Mouse (Mus musculus) gonadal fat pad, adult 2 months (tissue): ENCODE results near the gene Ctxn1. TPM values are rescaled to one million over a fixed set of nuclear protein-coding genes. Genes with fewer than 3 reads are reported as not detected.
A peak's percentile ranks its signal among the peaks of the same experiment; 100 is the strongest.
"Not testable (repeated sequence)": the region's sequence is repeated elsewhere in the genome, so short reads cannot be mapped to it uniquely, and the experiment has no call there.

Experiments
- DNase-seq: peaks from one replicate; pipeline ENCODE4 v3.0.0-alpha.2; 2012; ENCODE audit warnings: low read depth
- polyA plus RNA-seq: library from polyadenylated mRNA; depleted of rRNA; stranded (reverse); fragments of >200 nt; gene quantifications from 2 replicates; pipeline ENCODE4 v1.2.3, GENCODE M21; 2012; rRNA removed

The Ctxn1 gene
- 23.9 and 35.3 TPM in 2 replicates for polyA plus RNA-seq

- DNase-seq: no peak
These were observed at the start of gene Ctxn1 for GRCm38 (mm10) chr8:4259125-4259804. Gene Ctxn1 (minus strand): TSS chr8:4259274.

GRCm38 (mm10) chr8:4305838-4306237 is 46.8 kb upstream of the Ctxn1 start:
- no peak for DNase-seq

GRCm38 (mm10) chr8:4304124-4304547 is 45.1 kb upstream of the Ctxn1 start:
- DNase-seq: no peak

- DNase-seq: no peak
These were observed 38.7 kb upstream of the Ctxn1 start for GRCm38 (mm10) chr8:4297822-4298221.

- DNase-seq: no peak
These were observed 33.7 kb upstream of the Ctxn1 start for GRCm38 (mm10) chr8:4292738-4293137.

GRCm38 (mm10) chr8:4276111-4276465 is 17.0 kb upstream of the Ctxn1 start:
- no peak for DNase-seq

- peak; percentile 58 for DNase-seq
These were observed 16.4 kb upstream of the Ctxn1 start, which contains the start of gene Timm44 for GRCm38 (mm10) chr8:4275275-4276110. Gene Timm44 (minus strand): TSS chr8:4275913.

- DNase-seq: no peak
These were observed 10.5 kb upstream of the Ctxn1 start for GRCm38 (mm10) chr8:4269609-4270008.

- DNase-seq: no peak
These were observed 8.6 kb upstream of the Ctxn1 start for GRCm38 (mm10) chr8:4267627-4268026.

GRCm38 (mm10) chr8:4265160-4265914 is 6.3 kb upstream of the Ctxn1 start:
- no peak for DNase-seq

- no peak for DNase-seq
These were observed 4.2 kb upstream of the Ctxn1 start for GRCm38 (mm10) chr8:4263105-4263791.

GRCm38 (mm10) chr8:4259805-4260170 is 714 bp upstream of the Ctxn1 start:
- DNase-seq: no peak

- no peak for DNase-seq
These were observed 396 bp downstream of the Ctxn1 start for GRCm38 (mm10) chr8:4258678-4259077.

- DNase-seq: no peak
These were observed 841 bp downstream of the Ctxn1 start for GRCm38 (mm10) chr8:4258233-4258632.

GRCm38 (mm10) chr8:4257350-4257749 is 1.7 kb downstream of the Ctxn1 start:
- no peak for DNase-seq

- DNase-seq: no peak
These were observed 2.2 kb downstream of the Ctxn1 start for GRCm38 (mm10) chr8:4256911-4257310.

- not testable (repeated sequence) for DNase-seq
These were observed 3.6 kb downstream of the Ctxn1 start for GRCm38 (mm10) chr8:4255471-4255870.

- DNase-seq: no peak
These were observed 5.1 kb downstream of the Ctxn1 start for GRCm38 (mm10) chr8:4254001-4254400.

GRCm38 (mm10) chr8:4252934-4253841 is 5.9 kb downstream of the Ctxn1 start, which contains the start of gene Snapc2:
Gene Snapc2 (plus strand): TSS chr8:4253080.
- DNase-seq: no peak

- no peak for DNase-seq
These were observed 6.8 kb downstream of the Ctxn1 start for GRCm38 (mm10) chr8:4252116-4252760.
